Mouse (Mus musculus): ENCODE data around the gene Emc9. TPM values are rescaled to one million over a fixed set of nuclear protein-coding genes. Genes with fewer than 3 reads are reported as not detected.

The Emc9 gene
- total and polyA plus RNA-seq, 3 experiments: 38.7 to 59.4 TPM; not detected in 1

GRCm38 (mm10) chr14:55585566-55585960 lies 461 bp upstream of the Emc9 start (continued):
- TF ChIP-seq MAZ (IDR thresholded peaks at IDR 0.05; ENCODE audit: low read depth, low read length) (no peak), NRF1 (IDR thresholded peaks at IDR 0.05; ENCODE audit: insufficient read depth, low read depth, low read length, poor library complexity, severe bottlenecking) (no peak), ETS1 (IDR thresholded peaks at IDR 0.05; ENCODE audit: low read depth, low read length) (peak; percentile 75), MYC (IDR thresholded peaks at IDR 0.05; ENCODE audit: low read depth, low read length) (no peak; the same call in 1 of the 2 replicates)

- no peak for TF ChIP-seq MAX (IDR thresholded peaks at IDR 0.05; ENCODE audit: low read length)
- 0 out of 2 replicates have a peak, but pooled peaks have one; percentile 68 for TF ChIP-seq CHD1 (IDR thresholded peaks at IDR 0.05; ENCODE audit: low read depth, low read length)
- no peak for TF ChIP-seq E2F4 (IDR thresholded peaks at IDR 0.05; ENCODE audit: borderline replicate concordance, low read depth, low read length)
- H3K9me3 ChIP-seq (replicated peaks; ENCODE audit: insufficient read depth, low read length): no peaks in the 10 kb centered on the region
- peaks cover 0 to 34% of the 10 kb centered on the region in 2 experiments; a peak in 2 of 4 replicates for H3K36me3 ChIP-seq (ENCODE audit: control insufficient read depth in 1 of 2, insufficient read depth in 2 of 2, low read length in 2 of 2)
- peak overlapping the region; percentile 100 for H3K27ac ChIP-seq (ENCODE audit: control insufficient read depth, low read depth, low read length)
- H3K9ac ChIP-seq (ENCODE audit: control insufficient read depth, low read depth, low read length, poor library complexity, severe bottlenecking): peak overlapping the region; percentile 58
- peaks cover 8% of the 10 kb centered on the region for H3K79me2 ChIP-seq (ENCODE audit: control insufficient read depth, insufficient read depth, low read length, poor library complexity)
- no peaks in the 10 kb centered on the region for H3K27me3 ChIP-seq (ENCODE audit: control insufficient read depth in 1 of 2, insufficient read depth in 2 of 2, low read length in 2 of 2)
- peaks cover 3 to 31% of the 10 kb centered on the region in 2 experiments for H3K4me1 ChIP-seq (ENCODE audit: control insufficient read depth in 1 of 2, insufficient read depth in 2 of 2, low read length in 2 of 2)
- H3K4me3 ChIP-seq (ENCODE audit: control insufficient read depth in 1 of 2, insufficient read depth in 1 of 2, low read depth in 2 of 2, low read length in 2 of 2): peak overlapping the region; percentile 78 to 82
- peak; percentile 46 for DNase-seq (ENCODE audit: low read depth, low spot score)
These were observed 800 bp downstream of the Emc9 start for GRCm38 (mm10) chr14:55584303-55584701.

GRCm38 (mm10) chr14:55581981-55582681 lies 3.0 kb downstream of the Emc9 start:
- Histone ChIP-seq H3K27ac (ENCODE audit: control insufficient read depth, low read depth, low read length) (no peak overlapping the region), H3K79me2 (ENCODE audit: control insufficient read depth, insufficient read depth, low read length, poor library complexity) (peaks cover 12% of the 10 kb centered on the region), H3K36me3 (ENCODE audit: control insufficient read depth in 1 of 2, insufficient read depth in 2 of 2, low read length in 2 of 2) (peaks cover 0 to 31% of the 10 kb centered on the region in 2 experiments; a peak in 2 of 4 replicates), H3K4me3 (ENCODE audit: control insufficient read depth in 1 of 2, insufficient read depth in 1 of 2, low read depth in 2 of 2, low read length in 2 of 2) (no peak overlapping the region), H3K27me3 (ENCODE audit: control insufficient read depth in 1 of 2, insufficient read depth in 2 of 2, low read length in 2 of 2) (no peaks in the 10 kb centered on the region), H3K4me1 (ENCODE audit: control insufficient read depth in 1 of 2, insufficient read depth in 2 of 2, low read length in 2 of 2) (peaks cover 4 to 32% of the 10 kb centered on the region in 2 experiments), H3K9ac (ENCODE audit: control insufficient read depth, low read depth, low read length, poor library complexity, severe bottlenecking) (no peak overlapping the region), H3K9me3 (replicated peaks; ENCODE audit: insufficient read depth, low read length) (no peaks in the 10 kb centered on the region)
- peak; percentile 51 for DNase-seq (ENCODE audit: low read depth, low spot score)
- no peak for TF ChIP-seq ZMIZ1 (IDR thresholded peaks at IDR 0.05; ENCODE audit: low read depth, low read length)
- TF ChIP-seq CHD2 (IDR thresholded peaks at IDR 0.05; ENCODE audit: low read length): no peak
- no peak for TF ChIP-seq MYB (IDR thresholded peaks at IDR 0.05; ENCODE audit: low read depth, low read length)
- TF ChIP-seq UBTF (IDR thresholded peaks at IDR 0.05; ENCODE audit: borderline replicate concordance, insufficient read depth, low read depth, low read length): no peak
- TF ChIP-seq USF2 (IDR thresholded peaks at IDR 0.05; ENCODE audit: borderline replicate concordance in 1 of 2, insufficient read depth in 1 of 2, low read depth in 1 of 2, low read length in 2 of 2): no peak
- TF ChIP-seq POLR2AphosphoS2 (IDR thresholded peaks at IDR 0.05; ENCODE audit: low read length): 0 out of 2 replicates have a peak, but pooled peaks have one; percentile 1
- TF ChIP-seq TCF12 (IDR thresholded peaks at IDR 0.05; ENCODE audit: low read depth, low read length): no peak
- TF ChIP-seq JUND (IDR thresholded peaks at IDR 0.05; ENCODE audit: low read depth, low read length): no peak
- no peak for TF ChIP-seq USF1 (IDR thresholded peaks at IDR 0.05; ENCODE audit: low read depth, low read length)
- no peak for TF ChIP-seq BHLHE40 (IDR thresholded peaks at IDR 0.05; ENCODE audit: borderline replicate concordance, low read depth, low read length)
- TF ChIP-seq ZNF384 (IDR thresholded peaks at IDR 0.05; ENCODE audit: low read depth, low read length): no peak
- no peak for TF ChIP-seq ZKSCAN1 (IDR thresholded peaks at IDR 0.05; ENCODE audit: low read depth, low read length)
- no peak for TF ChIP-seq EP300 (IDR thresholded peaks at IDR 0.05; ENCODE audit: low read depth in 1 of 2, low read length in 2 of 2)
- 0 out of 2 replicates have a peak, but pooled peaks have one; percentile 24 for TF ChIP-seq SIN3A (IDR thresholded peaks at IDR 0.05; ENCODE audit: low read length)
- no peak for TF ChIP-seq CHD1 (IDR thresholded peaks at IDR 0.05; ENCODE audit: low read depth, low read length)
- no peak for TF ChIP-seq POLR2A (IDR thresholded peaks at IDR 0.05; ENCODE audit: control insufficient read depth in 1 of 2, insufficient read depth in 1 of 2, low read depth in 1 of 2, low read length in 2 of 2, poor library complexity in 1 of 2)
- TF ChIP-seq GATA1 (IDR thresholded peaks at IDR 0.05; ENCODE audit: low read depth, low read length): no peak
- no peak for TF ChIP-seq HCFC1 (IDR thresholded peaks at IDR 0.05; ENCODE audit: low read depth, low read length)
- no peak for TF ChIP-seq POLR2AphosphoS5 (IDR thresholded peaks at IDR 0.05; ENCODE audit: borderline replicate concordance, low read depth, low read length)
- TF ChIP-seq SMC3 (IDR thresholded peaks at IDR 0.05; ENCODE audit: low read depth, low read length): no peak
- TF ChIP-seq GABPA (IDR thresholded peaks at IDR 0.05; ENCODE audit: low read depth, low read length): no peak
- TF ChIP-seq MXI1 (IDR thresholded peaks at IDR 0.05; ENCODE audit: low read depth, low read length): no peak
